ENCODE assay signal across 11 mouse cellular contexts in genomic region chr10:117094504-117095329, GRCm38 (mm10). TPM values are rescaled to one million over a fixed set of nuclear protein-coding genes. Genes with fewer than 3 reads are reported as not detected.
DNase-seq lines count a peak whose midpoint lies in the region; ATAC-seq and TF ChIP-seq lines count a peak whose summit lies in the region.
"Had no signal": no experiment of that assay in that cellular context is flagged by ENCODE, and none has a peak within 500 bp of the region (broad histone marks: within the 10 kb centered on the region; RNA-seq: fewer than 3 reads in every experiment).

No protein-coding gene starts in this region.

- H3K4me1 ChIP-seq in heart, embryonic 15.5 days (replicated peaks), result peaks cover 18% of the 10 kb centered on the region
- peaks cover 48% of the 10 kb centered on the region for H3K4me1 ChIP-seq in midbrain, embryonic 10.5 days

- H3K27me3 ChIP-seq in heart, embryonic 15.5 days, result no peaks in the 10 kb centered on the region
- H3K27me3 ChIP-seq in midbrain, embryonic 10.5 days (ENCODE audit: low read depth, poor library complexity, severe bottlenecking), result no peaks in the 10 kb centered on the region
- H3K27me3 ChIP-seq: CH12.LX; embryonic facial prominence, embryonic 13.5 days had no signal

- peak; percentile 22 to 40 for DNase-seq in layer of hippocampus, adult 18-20 months (ENCODE audit: low spot score in 2 of 2)
- DNase-seq in layer of hippocampus, adult 9-10 months (ENCODE audit: low spot score), result no peak
- peak; percentile 42 for DNase-seq in fibroblast of lung, adult 2 months (ENCODE audit: low read depth)
- peak in 1 of 2 experiments; percentile 23 for DNase-seq in layer of hippocampus, adult 2 months (ENCODE audit: low spot score in 2 of 2)
- peak; percentile 78 for DNase-seq in midbrain, embryonic 10.5 days (ENCODE audit: low spot score)
- no peak for DNase-seq in adrenal gland, adult (ENCODE audit: inconsistent age in 2 of 2, low spot score in 1 of 2)
- DNase-seq in spleen, postnatal 4 days (ENCODE audit: low spot score in 2 of 2), result no peak

- ATAC-seq in heart, embryonic 15.5 days (replicated peaks; ENCODE audit: insufficient number of reproducible peaks, insufficient read depth, low FRiP score, low read depth), result peak; percentile 70

- no peak overlapping the region for H3K9ac ChIP-seq in heart, embryonic 15.5 days
- H3K9ac ChIP-seq: embryonic facial prominence, embryonic 13.5 days had no signal

- H3K36me3 ChIP-seq in heart, embryonic 15.5 days, result no peaks in the 10 kb centered on the region; the same call in 1 of the 2 replicates
- peaks cover 18% of the 10 kb centered on the region for H3K36me3 ChIP-seq in midbrain, embryonic 10.5 days

- 29% methylated on average over 15 of the region's 15 CpGs for WGBS in heart, embryonic 15.5 days
- 34% methylated on average over 15 of the region's 15 CpGs for WGBS in midbrain, embryonic 10.5 days

- no peak for TF ChIP-seq CTCF in layer of hippocampus, adult 2 months (conservative IDR thresholded peaks at IDR 0.05)

- no peaks in the 10 kb centered on the region for H3K9me3 ChIP-seq in heart, embryonic 15.5 days (replicated peaks)
- H3K9me3 ChIP-seq in midbrain, embryonic 10.5 days (replicated peaks), result no peaks in the 10 kb centered on the region
- H3K9me3 ChIP-seq: embryonic facial prominence, embryonic 13.5 days had no signal

- H3K4me3 ChIP-seq in heart, embryonic 15.5 days, result no peak overlapping the region
- H3K4me3 ChIP-seq in layer of hippocampus, adult 2 months, result peak overlapping the region; percentile 7; the same call in 1 of the 2 replicates
- H3K4me3 ChIP-seq in midbrain, embryonic 10.5 days, result peak overlapping the region; percentile 10; the same call in 1 of the 2 replicates
- H3K4me3 ChIP-seq: embryonic facial prominence, embryonic 13.5 days had no signal

- H3K27ac ChIP-seq in heart, embryonic 15.5 days, result peak overlapping the region; percentile 61
- H3K27ac ChIP-seq in layer of hippocampus, adult 2 months, result peak overlapping the region; percentile 75
- H3K27ac ChIP-seq in midbrain, embryonic 10.5 days (replicated peaks), result peak overlapping the region; percentile 87
- H3K27ac ChIP-seq: embryonic facial prominence, embryonic 13.5 days had no signal

- H3K4me2 ChIP-seq in heart, embryonic 15.5 days, result peak overlapping the region; percentile 20; the same call in 1 of the 2 replicates
- H3K4me2 ChIP-seq: embryonic facial prominence, embryonic 13.5 days had no signal

RNA-seq across cellular contexts. Expression of gene Cct2, which starts 31.1 kb away (rescaled TPM):
- 100 to 1,000 TPM; 174 to 178 TPM for total RNA-seq in layer of hippocampus, adult 18-20 months (2021)
- 139 and 171 TPM in 2 replicates for polyA plus RNA-seq in heart, embryonic 15.5 days (2015; fragmentation: Nextera tagmentation; extraction: Ambion mirVana)
- total RNA-seq in layer of hippocampus, adult 2 months (2021), result 100 to 1,000 TPM; 167 to 176 TPM
- 290 and 327 TPM in 2 replicates for polyA plus RNA-seq in midbrain, embryonic 10.5 days (2016; fragmentation: Nextera tagmentation; extraction: Ambion mirVana)

RNA-seq across cellular contexts. Expression of gene Lrrc10, which starts 49.6 kb away (rescaled TPM):
- total RNA-seq in layer of hippocampus, adult 18-20 months (2021), result not detected
- polyA plus RNA-seq in heart, embryonic 15.5 days (2015; fragmentation: Nextera tagmentation; extraction: Ambion mirVana), result 52.1 and 60.4 TPM in 2 replicates
- total RNA-seq in layer of hippocampus, adult 2 months (2021), result under 1 TPM in 1 of 2 experiments, not detected in 1; 0.32 TPM
- polyA plus RNA-seq in midbrain, embryonic 10.5 days (2016; fragmentation: Nextera tagmentation; extraction: Ambion mirVana), result 0.11 TPM in 1 of 2 replicates, not detected in the other
- total RNA-seq: CH12.LX had no signal
- polyA plus RNA-seq: embryonic facial prominence, embryonic 13.5 days; liver, embryonic 16.5 days had no signal

RNA-seq across cellular contexts. Expression of gene Frs2, which starts 53.6 kb away (rescaled TPM):
- total RNA-seq in layer of hippocampus, adult 18-20 months (2021), result 10 to 100 TPM; 38.3 to 43.6 TPM
- polyA plus RNA-seq in heart, embryonic 15.5 days (2015; fragmentation: Nextera tagmentation; extraction: Ambion mirVana), result 14.8 and 14.9 TPM in 2 replicates
- total RNA-seq in layer of hippocampus, adult 2 months (2021), result 10 to 100 TPM; 36.3 to 37.5 TPM
- 16.0 and 21.1 TPM in 2 replicates for polyA plus RNA-seq in midbrain, embryonic 10.5 days (2016; fragmentation: Nextera tagmentation; extraction: Ambion mirVana)

Comparison
In these comparisons a context has a peak if more than half of its experiments do, and no peak if none do; other contexts are left out.
1. DNase-seq: peak in layer of hippocampus, adult 18-20 months (2 of 2), fibroblast of lung, adult 2 months (single experiment) and midbrain, embryonic 10.5 days (single experiment); none in layer of hippocampus, adult 9-10 months (single experiment), adrenal gland, adult (0 of 2) and spleen, postnatal 4 days (0 of 2).
2. Peak in every context shown above with its lines, with median percentiles within 50 percentile points of each other: H3K27ac ChIP-seq.